Mouse (Mus musculus): ENCODE results near the gene Ccdc148. TPM values are rescaled to one million over a fixed set of nuclear protein-coding genes. Genes with fewer than 3 reads are reported as not detected.

Gene Ccdc148
- total RNA-seq, 2 experiments from 2014 or later, result 0.02 to 0.11 TPM

GRCm38 (mm10) chr2:59054339-59054738 is 106.1 kb downstream of the Ccdc148 start:
- ATAC-seq (ENCODE audit: poor library complexity, severe bottlenecking), result no peak

GRCm38 (mm10) chr2:59053461-59054039 is 106.9 kb downstream of the Ccdc148 start:
- peak; percentile 51 for ATAC-seq (ENCODE audit: poor library complexity, severe bottlenecking)

- ATAC-seq (ENCODE audit: poor library complexity, severe bottlenecking), result no peak
Observed at GRCm38 (mm10) chr2:59050245-59050824, 110.1 kb downstream of the Ccdc148 start.

GRCm38 (mm10) chr2:59049686-59050085 is 110.8 kb downstream of the Ccdc148 start:
- no peak for ATAC-seq (ENCODE audit: poor library complexity, severe bottlenecking)

GRCm38 (mm10) chr2:59048775-59049451 is 111.6 kb downstream of the Ccdc148 start:
- no peak for ATAC-seq (ENCODE audit: poor library complexity, severe bottlenecking)

GRCm38 (mm10) chr2:59043313-59044032 is 117.0 kb downstream of the Ccdc148 start:
- ATAC-seq (ENCODE audit: poor library complexity, severe bottlenecking), result no peak

- no peak for ATAC-seq (ENCODE audit: poor library complexity, severe bottlenecking)
Observed at GRCm38 (mm10) chr2:59042616-59043015, 117.9 kb downstream of the Ccdc148 start.

- ATAC-seq (ENCODE audit: poor library complexity, severe bottlenecking), result no peak
Observed at GRCm38 (mm10) chr2:59036433-59036832, 124.0 kb downstream of the Ccdc148 start.

- no peak for ATAC-seq (ENCODE audit: poor library complexity, severe bottlenecking)
Observed at GRCm38 (mm10) chr2:59035206-59035605, 125.3 kb downstream of the Ccdc148 start.

- no peak for ATAC-seq (ENCODE audit: poor library complexity, severe bottlenecking)
Observed at GRCm38 (mm10) chr2:59034281-59034680, 126.2 kb downstream of the Ccdc148 start.

GRCm38 (mm10) chr2:59024558-59024957 is 135.9 kb downstream of the Ccdc148 start:
- ATAC-seq (ENCODE audit: poor library complexity, severe bottlenecking), result no peak

GRCm38 (mm10) chr2:59007356-59007755 is 153.1 kb downstream of the Ccdc148 start:
- ATAC-seq (ENCODE audit: poor library complexity, severe bottlenecking), result no peak

GRCm38 (mm10) chr2:59006567-59007340 is 153.7 kb downstream of the Ccdc148 start:
- no peak for ATAC-seq (ENCODE audit: poor library complexity, severe bottlenecking)

- ATAC-seq (ENCODE audit: poor library complexity, severe bottlenecking), result no peak
Observed at GRCm38 (mm10) chr2:58997151-58997550, 163.3 kb downstream of the Ccdc148 start.

GRCm38 (mm10) chr2:58992431-58993191 is 167.9 kb downstream of the Ccdc148 start:
- ATAC-seq (ENCODE audit: poor library complexity, severe bottlenecking), result no peak

GRCm38 (mm10) chr2:58978095-58978494 is 182.4 kb downstream of the Ccdc148 start:
- ATAC-seq (ENCODE audit: poor library complexity, severe bottlenecking), result peak; percentile 87

GRCm38 (mm10) chr2:58971507-58972275 is 188.8 kb downstream of the Ccdc148 start:
- ATAC-seq (ENCODE audit: poor library complexity, severe bottlenecking), result peak; percentile 18; the same call in 1 of the 2 replicates

- ATAC-seq (ENCODE audit: poor library complexity, severe bottlenecking), result no peak
Observed at GRCm38 (mm10) chr2:58956770-58957300, 203.6 kb downstream of the Ccdc148 start.

GRCm38 (mm10) chr2:58956351-58956750 is 204.1 kb downstream of the Ccdc148 start:
- no peak for ATAC-seq (ENCODE audit: poor library complexity, severe bottlenecking)

All from megakaryocyte, adult 5-6 weeks (primary cell).